Mouse (Mus musculus) myocyte (in vitro differentiated cells): Measurements from ENCODE around the gene Larp4b.

ENCODE experiments used
- CEBPB ChIP-seq: IDR thresholded peaks from 2 replicates; pipeline ENCODE4 v1.6.1; 2011; ENCODE audit warnings: mild to moderate bottlenecking, moderate library complexity; ENCODE audit not compliant: poor library complexity, insufficient read depth, severe bottlenecking
- E2F4 ChIP-seq: IDR thresholded peaks from one replicate; pipeline ENCODE4 v1.6.1; 2011; ENCODE audit warnings: mild to moderate bottlenecking, control low read depth, moderate library complexity; ENCODE audit not compliant: insufficient read depth
- MYOD1 ChIP-seq, 3 experiments: IDR thresholded peaks; one replicate each; pipeline ENCODE4 v1.6.1; 2011; ENCODE audit warnings: control low read depth in 2 of 3, low read depth in 2 of 3, mild to moderate bottlenecking in 2 of 3, moderate library complexity in 1 of 3; ENCODE audit not compliant: insufficient read length in 2 of 3, control insufficient read depth in 1 of 3
- MYOG ChIP-seq, 3 experiments: IDR thresholded peaks; one replicate each; pipeline ENCODE4 v1.6.1; 2011; ENCODE audit warnings: control low read depth in 2 of 3, low read depth in 2 of 3, mild to moderate bottlenecking in 2 of 3; ENCODE audit not compliant: insufficient read length in 2 of 3, control insufficient read depth in 1 of 3, insufficient read depth in 1 of 3
- POLR2A ChIP-seq: IDR thresholded peaks from one replicate; pipeline ENCODE4 v1.6.1; 2011; ENCODE audit warnings: low read depth, mild to moderate bottlenecking, control low read depth, moderate library complexity; ENCODE audit not compliant: insufficient read length
- POLR2AphosphoS2 ChIP-seq: IDR thresholded peaks from one replicate; pipeline ENCODE4 v1.6.1; 2011; ENCODE audit warnings: low read depth, control low read depth; ENCODE audit not compliant: insufficient read length
- REST ChIP-seq: IDR thresholded peaks from one replicate; pipeline ENCODE4 v1.6.1; 2011; ENCODE audit warnings: mild to moderate bottlenecking, control low read depth, moderate library complexity; ENCODE audit not compliant: insufficient read depth, insufficient read length
- SRF ChIP-seq: IDR thresholded peaks from one replicate; pipeline ENCODE4 v1.6.1; 2011; ENCODE audit warnings: low read depth; ENCODE audit not compliant: control insufficient read depth, insufficient read length
- TCF12 ChIP-seq: IDR thresholded peaks from one replicate; pipeline ENCODE4 v1.6.1; 2011; ENCODE audit warnings: mild to moderate bottlenecking, control low read depth; ENCODE audit not compliant: poor library complexity, insufficient read depth, severe bottlenecking
- TCF3 ChIP-seq: IDR thresholded peaks from one replicate; pipeline ENCODE4 v1.6.1; 2011; ENCODE audit warnings: low read depth, control low read depth; ENCODE audit not compliant: insufficient read length

- no peak for TF ChIP-seq POLR2A
- no peak for TF ChIP-seq TCF12
- no peak for TF ChIP-seq TCF3
- TF ChIP-seq MYOG (IDR thresholded peaks at IDR 0.05; ENCODE audit: control insufficient read depth in 1 of 3, insufficient read depth in 1 of 3, insufficient read length in 2 of 3, low read depth in 2 of 3), result no peak
- TF ChIP-seq MYOD1 (IDR thresholded peaks at IDR 0.05; ENCODE audit: control insufficient read depth in 1 of 3, insufficient read length in 2 of 3, low read depth in 2 of 3), result no peak
- no peak for TF ChIP-seq SRF
- TF ChIP-seq CEBPB, result no peak
- TF ChIP-seq REST, result no peak
- TF ChIP-seq E2F4, result no peak
- no peak for TF ChIP-seq POLR2AphosphoS2
Observed at GRCm38 (mm10) chr13:9181666-9182264, 88.1 kb downstream of the Larp4b start.
